Mouse (Mus musculus) testis, adult 2 months (tissue): ENCODE results near the gene Gm21958. TPM values are rescaled to one million over a fixed set of nuclear protein-coding genes. Genes with fewer than 3 reads are reported as not detected.

Experiments
- H3K27ac ChIP-seq: fragments of 200-500 bp; 2 replicates; pipeline ENCODE4 v1.5.1; 2012; ENCODE audit warnings: low read depth, low read length; ENCODE audit not compliant: control insufficient read depth, insufficient read depth
- H3K27me3 ChIP-seq: fragments of 200-500 bp; 2 replicates; pipeline ENCODE4 v1.6.1; 2012; ENCODE audit warnings: mild to moderate bottlenecking, low read length, moderate library complexity; ENCODE audit not compliant: control insufficient read depth, insufficient read depth
- H3K36me3 ChIP-seq: fragments of 200-500 bp; 2 replicates; pipeline ENCODE4 v1.6.1; 2012; ENCODE audit warnings: mild to moderate bottlenecking, low read length; ENCODE audit not compliant: control insufficient read depth, insufficient read depth
- H3K4me1 ChIP-seq: fragments of 200-500 bp; 2 replicates; pipeline ENCODE4 v1.6.1; 2012; ENCODE audit warnings: low read length; ENCODE audit not compliant: control insufficient read depth, insufficient read depth
- H3K4me3 ChIP-seq: fragments of 200-500 bp; 2 replicates; pipeline ENCODE4 v1.5.1; 2012; ENCODE audit warnings: low read depth, mild to moderate bottlenecking, low read length, moderate library complexity, mixed read lengths; ENCODE audit not compliant: control insufficient read depth
- CTCF ChIP-seq: fragments of 200-500 bp; IDR thresholded peaks from 2 replicates; pipeline ENCODE4 v1.5.1; 2012; ENCODE audit warnings: low read depth, mild to moderate bottlenecking, inconsistent platforms, low read length, moderate library complexity; ENCODE audit not compliant: control insufficient read depth, insufficient read depth, insufficient replicate concordance
- POLR2A ChIP-seq: fragments of 200-500 bp; IDR thresholded peaks from 2 replicates; pipeline ENCODE4 v1.6.1; 2012; ENCODE audit warnings: low read depth, mild to moderate bottlenecking, inconsistent platforms, low read length, moderate library complexity; ENCODE audit not compliant: control insufficient read depth
- polyA plus RNA-seq: library from polyadenylated mRNA; depleted of rRNA; stranded (reverse); fragments of >200 nt; gene quantifications from 2 replicates; pipeline ENCODE4 v1.2.3, GENCODE M21; 2012; rRNA removed

Gene Gm21958
- polyA plus RNA-seq, 1 experiment: not detected

GRCm38 (mm10) chr3:54672557-54673529, 41.3 kb downstream of the Gm21958 start:
- TF ChIP-seq POLR2A (no peak), CTCF (no peak)
- no peaks in the 10 kb centered on the region for H3K36me3 ChIP-seq
- H3K27me3 ChIP-seq: no peaks in the 10 kb centered on the region
- H3K4me3 ChIP-seq: no peak overlapping the region
- no peak overlapping the region for H3K27ac ChIP-seq
- H3K4me1 ChIP-seq: no peaks in the 10 kb centered on the region

- H3K27ac ChIP-seq: no peak overlapping the region
- H3K36me3 ChIP-seq: no peaks in the 10 kb centered on the region
- no peaks in the 10 kb centered on the region for H3K27me3 ChIP-seq
- H3K4me1 ChIP-seq: no peaks in the 10 kb centered on the region
- no peak overlapping the region for H3K4me3 ChIP-seq
- TF ChIP-seq POLR2A (no peak), CTCF (no peak)
Measured at GRCm38 (mm10) chr3:54672111-54672510, 42.0 kb downstream of the Gm21958 start.

GRCm38 (mm10) chr3:54669559-54669958, 44.6 kb downstream of the Gm21958 start:
- Histone ChIP-seq H3K4me1 (no peaks in the 10 kb centered on the region), H3K36me3 (no peaks in the 10 kb centered on the region), H3K27me3 (no peaks in the 10 kb centered on the region), H3K4me3 (no peak overlapping the region), H3K27ac (no peak overlapping the region)
- TF ChIP-seq POLR2A: no peak
- no peak for TF ChIP-seq CTCF

GRCm38 (mm10) chr3:54668722-54669121, 45.4 kb downstream of the Gm21958 start:
- no peak for TF ChIP-seq POLR2A
- no peak for TF ChIP-seq CTCF
- Histone ChIP-seq H3K4me3 (no peak overlapping the region), H3K27ac (no peak overlapping the region), H3K36me3 (no peaks in the 10 kb centered on the region), H3K4me1 (no peaks in the 10 kb centered on the region), H3K27me3 (no peaks in the 10 kb centered on the region)

- Histone ChIP-seq H3K4me3 (no peak overlapping the region), H3K27ac (no peak overlapping the region), H3K36me3 (no peaks in the 10 kb centered on the region), H3K27me3 (no peaks in the 10 kb centered on the region), H3K4me1 (no peaks in the 10 kb centered on the region)
- TF ChIP-seq CTCF: no peak
- TF ChIP-seq POLR2A: no peak
Measured at GRCm38 (mm10) chr3:54668141-54668540, 46.0 kb downstream of the Gm21958 start.

Other genes starting within 250 kb of the Gm21958 start
- 286 TPM in 2 replicates for gene Supt20, start 21.5 kb downstream of the Gm21958 start, polyA plus RNA-seq
- gene Exosc8, start 21.0 kb upstream of the Gm21958 start, polyA plus RNA-seq: 10.4 and 13.0 TPM in 2 replicates
- 5.7 TPM in 2 replicates for gene Alg5, start 21.2 kb upstream of the Gm21958 start, polyA plus RNA-seq
- gene Smad9, start 41.2 kb upstream of the Gm21958 start, polyA plus RNA-seq: 0.47 and 0.61 TPM in 2 replicates
- 20.8 and 23.1 TPM in 2 replicates for gene Rfxap, start 93.4 kb upstream of the Gm21958 start, polyA plus RNA-seq
- 0.02 and 0.05 TPM in 2 replicates for gene Sertm1, start 201.5 kb upstream of the Gm21958 start, polyA plus RNA-seq